Mouse (Mus musculus) gastrocnemius, postnatal 4 days (tissue): ENCODE measurements around the gene Gm16405. TPM values are rescaled to one million over a fixed set of nuclear protein-coding genes. Genes with fewer than 3 reads are reported as not detected.
"Not testable (repeated sequence)": the region's sequence is repeated elsewhere in the genome, so short reads cannot be mapped to it uniquely, and the experiment has no call there.

Experiments
- DNase-seq, 2 experiments: peaks; one replicate each; pipeline ENCODE4 v3.0.0; 2021 to 2022; ENCODE audit warnings: low spot score in 2 of 2, mixed read lengths in 2 of 2
- long read RNA-seq, 2 experiments: library from polyadenylated mRNA; stranded (forward); transcript quantifications; one replicate each; pipeline ENCODE4 v2.0.0; 2021
- total RNA-seq, 2 experiments: library from RNA; stranded (reverse); gene quantifications; 2 replicates each; pipeline ENCODE4 v1.2.3; 2021

Gm16405 gene
- total RNA-seq, result not detected
- long read RNA-seq, experiment 1, result 0 reads
- long read RNA-seq, experiment 2, result 0 reads

DNA sequence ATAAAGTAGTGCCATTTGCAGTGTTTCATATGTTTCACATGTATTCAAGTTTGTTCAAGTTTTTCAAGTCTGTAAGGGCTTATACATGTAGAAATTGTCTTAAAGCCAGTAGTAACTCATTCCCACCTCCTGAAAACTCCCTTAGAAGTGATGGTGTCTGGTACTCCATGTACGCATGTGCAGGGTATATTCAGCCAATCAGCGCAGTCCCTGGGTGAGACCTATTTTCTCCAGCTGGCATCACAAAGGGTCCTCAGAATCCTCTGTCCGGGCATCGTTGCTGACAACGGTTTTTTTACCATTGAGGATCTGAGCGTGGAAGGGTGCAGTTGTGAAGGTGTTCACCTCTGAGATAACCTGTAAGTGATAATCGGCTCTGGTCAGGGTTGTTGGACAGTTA lies at the start of gene Gm16405:
Gene Gm16405, plus strand, starts transcription at position 301 of the 400 bp plus-strand sequence.
- not testable (repeated sequence) for DNase-seq

Other genes starting within 250 kb of the Gm16405 start
- gene Gm16430, start 91.0 kb downstream of the Gm16405 start, total RNA-seq, result not detected